Mouse (Mus musculus): Measurements from ENCODE around the gene Olfr488. TPM values are rescaled to one million over a fixed set of nuclear protein-coding genes. Genes with fewer than 3 reads are reported as not detected.
"Not testable (repeated sequence)": the region's sequence is repeated elsewhere in the genome, so short reads cannot be mapped to it uniquely, and the experiment has no call there.

The Olfr488 gene
- total RNA-seq (2017), result not detected in 3 replicates

GRCm38 (mm10) chr7:108258247-108258646 lies at the start of gene Olfr488:
Gene Olfr488 (minus strand): TSS chr7:108258347.
- ATAC-seq (replicated peaks; ENCODE audit: insufficient number of reproducible peaks, low FRiP score, low TSS enrichment, poor library complexity, severe bottlenecking), result no peak

DNA sequence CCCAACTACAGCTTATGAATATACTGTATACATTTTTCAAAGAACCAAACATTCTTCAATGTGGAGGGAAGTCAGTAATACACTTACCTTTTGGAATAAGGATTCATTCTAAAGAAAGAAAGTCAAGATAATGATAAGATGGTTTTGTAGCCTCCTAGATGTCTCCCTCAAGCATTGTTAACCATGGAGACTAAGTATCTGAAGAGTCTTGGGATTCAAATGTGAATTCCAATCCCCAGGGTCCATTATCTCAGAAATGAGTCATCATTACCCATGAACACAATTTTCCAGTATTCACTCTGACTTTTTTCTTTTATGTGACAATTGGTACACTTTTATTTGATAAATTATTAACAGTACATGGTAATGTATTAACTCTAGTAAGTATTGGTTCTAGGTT lies 30.7 kb upstream of the Olfr488 start, which contains the start of gene Olfr490:
Gene Olfr490 (minus strand): TSS at position 101 of the 400 bp plus-strand sequence.
- ATAC-seq (replicated peaks; ENCODE audit: insufficient number of reproducible peaks, low FRiP score, low TSS enrichment, poor library complexity, severe bottlenecking), result no peak

GRCm38 (mm10) chr7:108233551-108233950 lies 24.6 kb downstream of the Olfr488 start:
- no peak for ATAC-seq (replicated peaks; ENCODE audit: insufficient number of reproducible peaks, low FRiP score, low TSS enrichment, poor library complexity, severe bottlenecking)

GRCm38 (mm10) chr7:108214536-108214935 lies 43.6 kb downstream of the Olfr488 start, which contains the start of gene Olfr487:
Gene Olfr487 (minus strand): TSS chr7:108214636.
- not testable (repeated sequence) for ATAC-seq (replicated peaks; ENCODE audit: insufficient number of reproducible peaks, low FRiP score, low TSS enrichment, poor library complexity, severe bottlenecking)

Other genes with a start within 250 kb of the Olfr488 start
- not detected in 3 replicates for gene Olfr478, start 224.4 kb downstream of the Olfr488 start, total RNA-seq (2017)
- gene Olfr479, start 207.7 kb downstream of the Olfr488 start, total RNA-seq (2017), result not detected in 3 replicates
- gene Olfr480, start 191.0 kb downstream of the Olfr488 start, total RNA-seq (2017), result not detected in 3 replicates
- gene Olfr481, start 178.5 kb downstream of the Olfr488 start, total RNA-seq (2017), result not detected in 3 replicates
- 0.19 TPM in 1 of 3 replicates, not detected in the others for gene Olfr482, start 160.8 kb downstream of the Olfr488 start, total RNA-seq (2017)
- not detected in 3 replicates for gene Olfr483, start 157.5 kb downstream of the Olfr488 start, total RNA-seq (2017)
- gene Olfr484, start 130.9 kb downstream of the Olfr488 start, total RNA-seq (2017), result not detected in 3 replicates
- not detected in 3 replicates for gene Olfr485, start 98.5 kb downstream of the Olfr488 start, total RNA-seq (2017)
- gene Olfr486, start 85.6 kb downstream of the Olfr488 start, total RNA-seq (2017), result not detected in 3 replicates
- not detected in 3 replicates for gene Olfr487, start 43.7 kb downstream of the Olfr488 start, total RNA-seq (2017)
- not detected in 3 replicates for gene Olfr490, start 30.6 kb upstream of the Olfr488 start, total RNA-seq (2017)
- gene Olfr491, start 55.1 kb upstream of the Olfr488 start, total RNA-seq (2017), result not detected in 3 replicates
- not detected in 3 replicates for gene Olfr492, start 65.3 kb upstream of the Olfr488 start, total RNA-seq (2017)
- not detected in 3 replicates for gene Olfr493, start 88.6 kb upstream of the Olfr488 start, total RNA-seq (2017)
- gene Olfr494, start 107.0 kb upstream of the Olfr488 start, total RNA-seq (2017), result not detected in 3 replicates
- not detected in 3 replicates for gene Olfr495, start 134.8 kb upstream of the Olfr488 start, total RNA-seq (2017)
- not detected in 3 replicates for gene Olfr497, start 162.1 kb upstream of the Olfr488 start, total RNA-seq (2017)
- not detected in 3 replicates for gene Olfr498, start 207.0 kb upstream of the Olfr488 start, total RNA-seq (2017)